ENCODE assay signal across 9 mouse cellular contexts in the genomic region with DNA sequence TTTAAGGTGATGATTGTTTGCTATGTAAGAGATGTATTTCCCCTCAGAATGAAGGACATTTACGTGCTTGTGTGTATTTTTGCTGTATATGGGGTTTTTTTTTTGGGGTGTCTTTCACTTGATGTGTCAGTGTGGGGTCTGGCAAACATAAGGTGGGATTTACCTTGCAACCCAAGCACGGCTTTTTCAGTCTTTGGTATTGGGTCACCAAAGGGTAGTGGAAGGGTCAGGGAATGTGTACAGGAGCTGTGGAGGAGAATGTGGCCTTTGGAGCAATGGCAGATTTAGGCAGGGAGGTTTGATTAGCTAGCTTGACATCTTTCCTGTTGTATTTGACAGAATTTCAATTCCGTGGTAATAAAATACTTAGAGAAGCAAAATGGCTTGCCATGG. TPM values are rescaled to one million over a fixed set of nuclear protein-coding genes. Genes with fewer than 3 reads are reported as not detected.
DNase-seq lines count a peak whose midpoint lies in the region; ATAC-seq and TF ChIP-seq lines count a peak whose summit lies in the region.
"Had no signal": no experiment of that assay in that cellular context is flagged by ENCODE, and none has a peak within 500 bp of the region (broad histone marks: within the 10 kb centered on the region; RNA-seq: fewer than 3 reads in every experiment).

No protein-coding gene starts in this region.

- no peaks in the 10 kb centered on the region for H3K27me3 ChIP-seq in ES-Bruce4 (ENCODE audit: control insufficient read depth, insufficient read depth, low read length, poor library complexity, severe bottlenecking)
- no peaks in the 10 kb centered on the region for H3K27me3 ChIP-seq in forebrain, embryonic 16.5 days (replicated peaks; ENCODE audit: control insufficient read depth, insufficient read depth, low read length)
- no peaks in the 10 kb centered on the region for H3K27me3 ChIP-seq in liver, embryonic 12.5 days (replicated peaks)
- H3K27me3 ChIP-seq: CH12.LX had no signal

- H3K36me3 ChIP-seq in ES-Bruce4 (ENCODE audit: control insufficient read depth, insufficient read depth, low read length, poor library complexity, severe bottlenecking) = no peaks in the 10 kb centered on the region
- no peaks in the 10 kb centered on the region for H3K36me3 ChIP-seq in forebrain, embryonic 16.5 days (ENCODE audit: control insufficient read depth, insufficient read depth)
- H3K36me3 ChIP-seq in liver, embryonic 12.5 days = no peaks in the 10 kb centered on the region

- peak overlapping the region; percentile 56; the same call in 1 of the 2 replicates for H3K9ac ChIP-seq in ES-Bruce4 (ENCODE audit: low read depth, poor library complexity, severe bottlenecking)
- H3K9ac ChIP-seq in forebrain, embryonic 16.5 days (replicated peaks; ENCODE audit: low read depth, low read length) = peak overlapping the region; percentile 80
- H3K9ac ChIP-seq in liver, embryonic 12.5 days = peak overlapping the region; percentile 46; the same call in 1 of the 2 replicates

- no peak for TF ChIP-seq EP300 in ES-Bruce4 (IDR thresholded peaks at IDR 0.05; ENCODE audit: insufficient read depth, low read depth, low read length)

- peak; percentile 12 for DNase-seq in embryo, embryonic 11 days
- DNase-seq in embryo, embryonic 10 days (ENCODE audit: low spot score) = no peak
- DNase-seq in retina, embryonic 14.5 days (ENCODE audit: low spot score) = no peak
- DNase-seq in cerebellum, adult 9-10 months = no peak
- DNase-seq in urinary bladder, adult 18-20 months (ENCODE audit: low spot score in 2 of 2) = no peak

- peak overlapping the region; percentile 85 for H3K4me2 ChIP-seq in forebrain, embryonic 16.5 days (ENCODE audit: low read length)
- H3K4me2 ChIP-seq in liver, embryonic 12.5 days = peak overlapping the region; percentile 64

- no peak for TF ChIP-seq POLR2A in ES-Bruce4 (IDR thresholded peaks at IDR 0.05; ENCODE audit: insufficient read depth, low read length)

- peaks cover 2% of the 10 kb centered on the region for H3K4me1 ChIP-seq in ES-Bruce4 (ENCODE audit: control insufficient read depth, insufficient read depth, low read length)
- H3K4me1 ChIP-seq in forebrain, embryonic 16.5 days (replicated peaks; ENCODE audit: control insufficient read depth, insufficient read depth, low read length) = peaks cover 18% of the 10 kb centered on the region
- H3K4me1 ChIP-seq in liver, embryonic 12.5 days = peaks cover 32% of the 10 kb centered on the region

- ATAC-seq in forebrain, embryonic 16.5 days = no peak
- no peak for ATAC-seq in liver, embryonic 12.5 days

- no peak overlapping the region for H3K27ac ChIP-seq in ES-Bruce4 (ENCODE audit: insufficient read depth, low read length)
- H3K27ac ChIP-seq in forebrain, embryonic 16.5 days (ENCODE audit: low read length) = peak overlapping the region; percentile 96
- H3K27ac ChIP-seq in liver, embryonic 12.5 days = no peak overlapping the region

- no peak for TF ChIP-seq CTCF in ES-Bruce4 (IDR thresholded peaks at IDR 0.05; ENCODE audit: low read depth, low read length)

- WGBS in forebrain, embryonic 16.5 days = 7% methylated on average over 3 of the region's 3 CpGs
- 56% methylated on average over 3 of the region's 3 CpGs for WGBS in liver, embryonic 12.5 days (ENCODE audit: insufficient replicate concordance)

- no peaks in the 10 kb centered on the region for H3K9me3 ChIP-seq in ES-Bruce4 (replicated peaks; ENCODE audit: control insufficient read depth, insufficient read depth, low read length, poor library complexity, severe bottlenecking)
- H3K9me3 ChIP-seq in forebrain, embryonic 16.5 days (ENCODE audit: control insufficient read depth, low read length) = no peaks in the 10 kb centered on the region
- no peaks in the 10 kb centered on the region for H3K9me3 ChIP-seq in liver, embryonic 12.5 days (replicated peaks)

- no peak overlapping the region for H3K4me3 ChIP-seq in ES-Bruce4 (ENCODE audit: low read depth, low read length)
- H3K4me3 ChIP-seq in forebrain, embryonic 16.5 days (replicated peaks; ENCODE audit: low read length) = peak overlapping the region; percentile 58
- peak overlapping the region; percentile 42 for H3K4me3 ChIP-seq in liver, embryonic 12.5 days

RNA-seq across cellular contexts. Expression of gene Clasp2, which starts 52.2 kb away (rescaled TPM):
- polyA plus RNA-seq in ES-Bruce4 (2011; ENCODE audit: insufficient read depth, insufficient read length, low read depth, missing spikeins) = 70.3 and 71.5 TPM in 2 replicates
- 138 and 143 TPM in 2 replicates for polyA plus RNA-seq in forebrain, embryonic 16.5 days (2015; fragmentation: Nextera tagmentation; extraction: Ambion mirVana)
- 23.1 and 24.2 TPM in 2 replicates for polyA plus RNA-seq in liver, embryonic 12.5 days (2016; fragmentation: Nextera tagmentation; extraction: Ambion mirVana)
